Mouse (Mus musculus) liver, embryonic 14.5 days (tissue): Measurements from ENCODE around the gene Trpm2.

Experiments
- CTCF ChIP-seq: IDR thresholded peaks from 2 replicates; pipeline ENCODE4 v1.5.1; 2016; ENCODE audit warnings: antibody characterized with exemption, low read depth, control low read depth
- EP300 ChIP-seq: IDR thresholded peaks from 2 replicates; pipeline ENCODE4 v1.6.1; 2016; ENCODE audit warnings: antibody characterized with exemption, low read depth

DNA sequence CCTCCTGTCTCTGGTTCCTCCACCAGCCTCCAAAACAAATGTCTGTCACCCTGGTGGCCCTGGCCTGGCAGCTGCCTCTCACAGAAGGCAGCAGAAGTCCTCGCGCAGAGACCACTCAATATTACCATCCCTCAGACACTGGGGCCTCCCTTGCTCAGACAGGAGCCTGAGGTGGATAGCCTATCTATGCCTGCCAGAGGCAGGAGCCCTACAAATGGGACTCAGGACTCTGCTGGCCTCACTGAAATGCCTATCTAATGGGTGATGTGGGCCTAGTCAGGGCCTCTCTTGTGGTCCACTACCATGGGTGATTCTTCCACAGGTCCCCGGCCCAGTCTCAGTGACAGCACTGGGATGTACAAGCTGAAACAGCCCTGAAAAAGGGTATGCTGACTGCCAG, 37.8 kb upstream of the Trpm2 start:
- TF ChIP-seq CTCF (no peak), EP300 (peak; percentile 66)
